Mouse (Mus musculus) ES-Bruce4 (cell line): ENCODE measurements at regions not wholly inside any gene's neighbourhood (a gene's known extent, or its start where the extent isn't known, plus 50 kb on each side); places are given as distances from the start of the nearest gene placed in this dataset.

Experiments
- CTCF ChIP-seq: IDR thresholded peaks from one replicate; pipeline ENCODE4 v1.8.1; 2011; ENCODE audit warnings: low read depth, low read length
- POLR2A ChIP-seq: IDR thresholded peaks from one replicate; pipeline ENCODE4 v1.8.1; 2011; ENCODE audit warnings: low read length; ENCODE audit not compliant: insufficient read depth

GRCm38 (mm10) chr4:110119438-110119837 is 141.6 kb downstream of the Dmrta2 start:
- TF ChIP-seq POLR2A (no peak), CTCF (no peak)
